ENCODE assay signal across 7 mouse cellular contexts in genomic region chr2:9879092-9879491, GRCm38 (mm10). TPM values are rescaled to one million over a fixed set of nuclear protein-coding genes. Genes with fewer than 3 reads are reported as not detected.
A peak's percentile ranks its signal among the peaks of the same experiment; 100 is the strongest.
DNase-seq lines count a peak whose midpoint lies in the region; ATAC-seq lines count a peak whose summit lies in the region.

No protein-coding gene starts in this region.

- H3K4me1 ChIP-seq in lung, embryonic 15.5 days: peaks cover 61% of the 10 kb centered on the region
- H3K4me1 ChIP-seq in embryonic facial prominence, embryonic 12.5 days: peaks cover 31% of the 10 kb centered on the region
- H3K4me1 ChIP-seq in intestine, embryonic 15.5 days (replicated peaks): peaks cover 38% of the 10 kb centered on the region
- peaks cover 8% of the 10 kb centered on the region; the same call in 1 of the 2 replicates for H3K4me1 ChIP-seq in midbrain, embryonic 14.5 days (ENCODE audit: control insufficient read depth, insufficient read depth, low read length)

- WGBS in lung, embryonic 15.5 days: under 1% methylated on average over 22 of the region's 22 CpGs
- WGBS in embryonic facial prominence, embryonic 12.5 days: under 1% methylated on average over 22 of the region's 22 CpGs
- WGBS in intestine, embryonic 15.5 days: under 1% methylated on average over 22 of the region's 22 CpGs
- WGBS in midbrain, embryonic 14.5 days: under 1% methylated on average over 22 of the region's 22 CpGs

- H3K27me3 ChIP-seq in lung, embryonic 15.5 days: peaks cover 88% of the 10 kb centered on the region
- H3K27me3 ChIP-seq in embryonic facial prominence, embryonic 12.5 days: peaks cover 42% of the 10 kb centered on the region
- peaks cover 81% of the 10 kb centered on the region for H3K27me3 ChIP-seq in intestine, embryonic 15.5 days (replicated peaks)
- peaks cover 70% of the 10 kb centered on the region for H3K27me3 ChIP-seq in midbrain, embryonic 14.5 days (ENCODE audit: control insufficient read depth, insufficient read depth, low read length)

- peak overlapping the region; percentile 55 for H3K4me3 ChIP-seq in lung, embryonic 15.5 days
- H3K4me3 ChIP-seq in embryonic facial prominence, embryonic 12.5 days: peak overlapping the region; percentile 49
- peak overlapping the region; percentile 52 for H3K4me3 ChIP-seq in intestine, embryonic 15.5 days (replicated peaks)
- H3K4me3 ChIP-seq in midbrain, embryonic 14.5 days (replicated peaks; ENCODE audit: low read depth, low read length): peak overlapping the region; percentile 45

- peak overlapping the region; percentile 99 for H3K4me2 ChIP-seq in lung, embryonic 15.5 days
- H3K4me2 ChIP-seq in embryonic facial prominence, embryonic 12.5 days (replicated peaks): peak overlapping the region; percentile 85
- peak overlapping the region; percentile 99 for H3K4me2 ChIP-seq in intestine, embryonic 15.5 days (replicated peaks)
- H3K4me2 ChIP-seq in midbrain, embryonic 14.5 days (ENCODE audit: low read length): peak overlapping the region; percentile 65

- H3K36me3 ChIP-seq in lung, embryonic 15.5 days: no peaks in the 10 kb centered on the region
- H3K36me3 ChIP-seq in embryonic facial prominence, embryonic 12.5 days: no peaks in the 10 kb centered on the region
- no peaks in the 10 kb centered on the region for H3K36me3 ChIP-seq in intestine, embryonic 15.5 days
- H3K36me3 ChIP-seq in midbrain, embryonic 14.5 days (ENCODE audit: control insufficient read depth, insufficient read depth, low read length): 0 out of 2 replicates have a peak, but pooled peaks cover 7% of the 10 kb centered on the region

- H3K9ac ChIP-seq in lung, embryonic 15.5 days: peak overlapping the region; percentile 37; the same call in 1 of the 2 replicates
- H3K9ac ChIP-seq in embryonic facial prominence, embryonic 12.5 days: peak overlapping the region; percentile 55; the same call in 1 of the 2 replicates
- 0 out of 2 replicates have a peak overlapping the region, but pooled peaks have one; percentile 8 for H3K9ac ChIP-seq in intestine, embryonic 15.5 days
- peak overlapping the region; percentile 51; the same call in 1 of the 2 replicates for H3K9ac ChIP-seq in midbrain, embryonic 14.5 days (replicated peaks; ENCODE audit: low read length)

- 0 out of 2 replicates have a peak overlapping the region, but pooled peaks have one; percentile 11 for H3K27ac ChIP-seq in lung, embryonic 15.5 days
- peak overlapping the region; percentile 46; the same call in 1 of the 2 replicates for H3K27ac ChIP-seq in embryonic facial prominence, embryonic 12.5 days
- H3K27ac ChIP-seq in intestine, embryonic 15.5 days: no peak overlapping the region
- peak overlapping the region; percentile 87; the same call in 1 of the 2 replicates for H3K27ac ChIP-seq in midbrain, embryonic 14.5 days (replicated peaks; ENCODE audit: low read depth, low read length)

- peak; percentile 2; the same call in 1 of the 2 replicates for ATAC-seq in lung, embryonic 15.5 days (ENCODE audit: borderline replicate concordance, extremely low read depth, low FRiP score, low TSS enrichment)
- ATAC-seq in embryonic facial prominence, embryonic 12.5 days (ENCODE audit: insufficient number of reproducible peaks, insufficient read depth, low FRiP score, low TSS enrichment): peak; percentile 1; the same call in 1 of the 2 replicates
- peak; percentile 14 for ATAC-seq in intestine, embryonic 15.5 days
- ATAC-seq in midbrain, embryonic 14.5 days (ENCODE audit: low FRiP score, low TSS enrichment): no peak; the same call in 1 of the 2 replicates

- no peak for DNase-seq in lung, adult 18-20 months
- DNase-seq in midbrain, embryonic 14.5 days: peak; percentile 60
- DNase-seq in natural killer cell, adult 2 months (ENCODE audit: low spot score in 2 of 2): no peak
- no peak for DNase-seq in urinary bladder, postnatal 25 days (ENCODE audit: low spot score)

- H3K9me3 ChIP-seq in lung, embryonic 15.5 days: no peaks in the 10 kb centered on the region
- no peaks in the 10 kb centered on the region for H3K9me3 ChIP-seq in embryonic facial prominence, embryonic 12.5 days
- H3K9me3 ChIP-seq in intestine, embryonic 15.5 days: no peaks in the 10 kb centered on the region
- no peaks in the 10 kb centered on the region for H3K9me3 ChIP-seq in midbrain, embryonic 14.5 days (ENCODE audit: control insufficient read depth, low read length)

RNA-seq across cellular contexts. Expression of gene 4930412O13Rik, which starts 2.0 kb away (rescaled TPM):
- polyA plus RNA-seq in lung, embryonic 15.5 days (2015; fragmentation: Nextera tagmentation; extraction: Ambion mirVana): not detected in 2 replicates
- polyA plus RNA-seq in embryonic facial prominence, embryonic 12.5 days (2016; fragmentation: Nextera tagmentation; extraction: Ambion mirVana): 1.8 and 1.9 TPM in 2 replicates
- not detected in 2 replicates for polyA plus RNA-seq in intestine, embryonic 15.5 days (2015; fragmentation: Nextera tagmentation; extraction: Ambion mirVana)
- polyA plus RNA-seq in midbrain, embryonic 14.5 days (2014; fragmentation: Nextera tagmentation; extraction: Ambion mirVana): 1.7 and 2.5 TPM in 2 replicates

RNA-seq across cellular contexts. Expression of gene 9230102O04Rik, which starts 10.2 kb away (rescaled TPM):
- polyA plus RNA-seq in lung, embryonic 15.5 days (2015; fragmentation: Nextera tagmentation; extraction: Ambion mirVana): not detected in 2 replicates
- 0.41 and 1.0 TPM in 2 replicates for polyA plus RNA-seq in embryonic facial prominence, embryonic 12.5 days (2016; fragmentation: Nextera tagmentation; extraction: Ambion mirVana)
- polyA plus RNA-seq in intestine, embryonic 15.5 days (2015; fragmentation: Nextera tagmentation; extraction: Ambion mirVana): not detected in 2 replicates
- polyA plus RNA-seq in midbrain, embryonic 14.5 days (2014; fragmentation: Nextera tagmentation; extraction: Ambion mirVana): 5.5 and 6.3 TPM in 2 replicates

RNA-seq across cellular contexts. Expression of gene Gata3, which starts 10.7 kb away (rescaled TPM):
- 3.2 and 5.7 TPM in 2 replicates for polyA plus RNA-seq in lung, embryonic 15.5 days (2015; fragmentation: Nextera tagmentation; extraction: Ambion mirVana)
- 22.6 and 23.6 TPM in 2 replicates for polyA plus RNA-seq in embryonic facial prominence, embryonic 12.5 days (2016; fragmentation: Nextera tagmentation; extraction: Ambion mirVana)
- polyA plus RNA-seq in intestine, embryonic 15.5 days (2015; fragmentation: Nextera tagmentation; extraction: Ambion mirVana): 2.3 and 2.6 TPM in 2 replicates
- polyA plus RNA-seq in midbrain, embryonic 14.5 days (2014; fragmentation: Nextera tagmentation; extraction: Ambion mirVana): 88.6 and 120 TPM in 2 replicates
